Mouse (Mus musculus) liver, embryonic 12.5 days (tissue): Measurements from ENCODE around the gene Eaf1. TPM values are rescaled to one million over a fixed set of nuclear protein-coding genes. Genes with fewer than 3 reads are reported as not detected.

Experiments
- ATAC-seq: fragments of 200-750 bp; cut with Nextera tagmentation; 2 replicates; pipeline ENCODE4 v1.8.0; 2017; ENCODE audit warnings: moderate number of reproducible peaks, mild to moderate bottlenecking, moderate library complexity
- H3K27ac ChIP-seq: fragments of 300-500 bp; sonication (generic); 2 replicates; pipeline ENCODE4 v1.5.1; 2016; ENCODE audit warnings: mild to moderate bottlenecking
- H3K27me3 ChIP-seq: fragments of 300-500 bp; sonication (generic); replicated peaks from 2 replicates; pipeline ENCODE4 v1.6.1; 2016; ENCODE audit warnings: mild to moderate bottlenecking, moderate library complexity
- H3K36me3 ChIP-seq: fragments of 300-500 bp; sonication (generic); 2 replicates; pipeline ENCODE4 v1.6.1; 2016; ENCODE audit warnings: mild to moderate bottlenecking, moderate library complexity
- H3K4me1 ChIP-seq: fragments of 300-500 bp; sonication (generic); 2 replicates; pipeline ENCODE4 v1.6.1; 2016
- H3K4me2 ChIP-seq: fragments of 300-500 bp; sonication (generic); 2 replicates; pipeline ENCODE4 v1.6.1; 2016; ENCODE audit warnings: mild to moderate bottlenecking, moderate library complexity
- H3K4me3 ChIP-seq: fragments of 300-500 bp; sonication (generic); 2 replicates; pipeline ENCODE4 v1.5.1; 2016; ENCODE audit warnings: mild to moderate bottlenecking, moderate library complexity
- H3K9ac ChIP-seq: fragments of 300-500 bp; sonication (generic); 2 replicates; pipeline ENCODE4 v1.6.1; 2016; ENCODE audit warnings: mild to moderate bottlenecking, moderate library complexity
- H3K9me3 ChIP-seq: fragments of 300-500 bp; sonication (generic); replicated peaks from 2 replicates; pipeline ENCODE4 v1.6.1; 2016; ENCODE audit warnings: mild to moderate bottlenecking, moderate library complexity
- whole genome bisulfite sequencing: fragments of 180-500 bp; shearing (Covaris S2); methylation state at CpG from one replicate; pipeline ENCODE4 v1.1.7; 2016; ENCODE audit not compliant: insufficient replicate concordance; 5-methylcytosine and 5-hydroxymethylcytosine counted together
- polyA plus RNA-seq: library from polyadenylated mRNA; unstranded; fragments of >200 nt; fragmentation: Nextera tagmentation; extraction: Ambion mirVana; gene quantifications from 2 replicates; pipeline ENCODE4 v1.2.1, GENCODE M21; 2016

Eaf1 gene
- polyA plus RNA-seq, 1 experiment from 2014 or later = 41.4 TPM

- WGBS = 74% methylated on average over 8 of the region's 8 CpGs
- Histone ChIP-seq H3K36me3 (no peaks in the 10 kb centered on the region), H3K27me3 (peaks cover 20% of the 10 kb centered on the region), H3K4me2 (no peak overlapping the region), H3K4me1 (peaks cover 9% of the 10 kb centered on the region; the same call in 1 of the 2 replicates), H3K27ac (no peak overlapping the region), H3K9ac (no peak overlapping the region), H3K9me3 (no peaks in the 10 kb centered on the region), H3K4me3 (no peak overlapping the region)
- ATAC-seq = no peak
Measured at GRCm38 (mm10) chr14:31557273-31557672, 63.1 kb downstream of the Eaf1 start.

- Histone ChIP-seq H3K36me3 (no peaks in the 10 kb centered on the region), H3K27ac (no peak overlapping the region), H3K27me3 (peaks cover 22% of the 10 kb centered on the region), H3K4me2 (no peak overlapping the region), H3K4me3 (no peak overlapping the region), H3K9me3 (no peaks in the 10 kb centered on the region), H3K9ac (no peak overlapping the region), H3K4me1 (peaks cover 9% of the 10 kb centered on the region; the same call in 1 of the 2 replicates)
- ATAC-seq = no peak
- 61% methylated on average over 9 of the region's 9 CpGs for WGBS
Measured at GRCm38 (mm10) chr14:31557784-31558183, 63.6 kb downstream of the Eaf1 start.

DNA sequence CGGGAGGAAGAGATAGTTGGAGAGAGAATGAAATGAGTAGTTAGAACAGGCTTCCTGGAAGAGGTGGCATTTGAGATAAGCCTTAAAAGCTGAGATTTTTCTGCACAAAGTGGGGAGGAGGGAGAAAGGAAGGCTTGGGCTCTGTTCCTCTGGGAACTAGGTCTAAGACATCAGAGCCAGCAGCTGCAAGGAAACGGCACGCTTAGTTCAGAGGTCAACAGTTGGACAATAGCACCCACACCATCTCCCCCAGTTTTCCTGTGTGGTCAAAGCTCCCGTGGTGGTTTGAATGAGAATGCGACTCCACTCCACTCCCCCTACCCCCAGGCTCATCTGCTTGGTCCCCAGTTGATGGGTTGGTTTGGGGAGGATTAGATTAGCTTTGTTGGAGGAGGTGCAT is 65.0 kb downstream of the Eaf1 start:
- Histone ChIP-seq H3K9me3 (no peaks in the 10 kb centered on the region), H3K4me3 (no peak overlapping the region), H3K4me1 (peaks cover 9% of the 10 kb centered on the region; the same call in 1 of the 2 replicates), H3K4me2 (no peak overlapping the region), H3K27ac (no peak overlapping the region), H3K27me3 (peaks cover 22% of the 10 kb centered on the region), H3K9ac (no peak overlapping the region), H3K36me3 (no peaks in the 10 kb centered on the region)
- no peak for ATAC-seq
- 34% methylated on average over 5 of the region's 5 CpGs for WGBS

Other genes starting within 250 kb of the Eaf1 start
- 9.9 and 10.0 TPM in 2 replicates for gene Phf7, start 243.1 kb upstream of the Eaf1 start, polyA plus RNA-seq
- 53.8 and 54.4 TPM in 2 replicates for gene Bap1, start 242.9 kb upstream of the Eaf1 start, polyA plus RNA-seq
- gene Dnah1, start 170.5 kb upstream of the Eaf1 start, polyA plus RNA-seq = 0.48 and 0.57 TPM in 2 replicates
- gene Capn7, start 157.8 kb upstream of the Eaf1 start, polyA plus RNA-seq = 24.1 and 24.5 TPM in 2 replicates
- 13.8 and 15.1 TPM in 2 replicates for gene Sh3bp5, start 58.3 kb upstream of the Eaf1 start, polyA plus RNA-seq
- gene Mettl6, start 641 bp downstream of the Eaf1 start, polyA plus RNA-seq = 43.7 and 46.9 TPM in 2 replicates
- 0.05 and 0.22 TPM in 2 replicates for gene Colq, start 96.9 kb downstream of the Eaf1 start, polyA plus RNA-seq
- gene Gm49387, start 146.5 kb downstream of the Eaf1 start, polyA plus RNA-seq = 0.37 and 1.3 TPM in 2 replicates
- gene Btd, start 146.6 kb downstream of the Eaf1 start, polyA plus RNA-seq = 8.8 and 9.6 TPM in 2 replicates
- 7.4 and 9.8 TPM in 2 replicates for gene Hacl1, start 146.9 kb downstream of the Eaf1 start, polyA plus RNA-seq